Mouse (Mus musculus): ENCODE results near the gene Antxr2. TPM values are rescaled to one million over a fixed set of nuclear protein-coding genes. Genes with fewer than 3 reads are reported as not detected.

Antxr2 gene
- polyA plus RNA-seq, 3 experiments from 2014 or later: 9.8 to 12.6 (median 12.0) TPM

DNA sequence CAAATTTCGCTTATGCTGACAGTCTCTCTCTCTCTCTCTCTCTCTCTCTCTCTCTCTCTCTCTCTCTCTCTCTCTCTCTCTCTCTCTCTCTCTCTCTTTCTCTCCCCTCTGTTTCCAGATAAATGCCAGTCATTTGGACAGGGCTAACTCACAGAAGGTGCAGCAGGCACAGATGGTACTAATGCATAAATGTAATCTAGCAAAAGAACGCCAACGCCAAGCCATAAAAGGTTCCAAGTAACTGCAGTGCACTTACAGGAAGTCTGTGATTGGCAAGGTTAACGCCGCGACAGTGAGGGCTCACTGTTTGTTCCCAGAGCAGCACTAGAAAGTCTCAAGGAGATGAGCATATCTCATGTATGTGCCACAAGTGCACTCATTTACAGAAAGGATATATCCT is 123.4 kb downstream of the Antxr2 start:
- no peak for ATAC-seq

DNA sequence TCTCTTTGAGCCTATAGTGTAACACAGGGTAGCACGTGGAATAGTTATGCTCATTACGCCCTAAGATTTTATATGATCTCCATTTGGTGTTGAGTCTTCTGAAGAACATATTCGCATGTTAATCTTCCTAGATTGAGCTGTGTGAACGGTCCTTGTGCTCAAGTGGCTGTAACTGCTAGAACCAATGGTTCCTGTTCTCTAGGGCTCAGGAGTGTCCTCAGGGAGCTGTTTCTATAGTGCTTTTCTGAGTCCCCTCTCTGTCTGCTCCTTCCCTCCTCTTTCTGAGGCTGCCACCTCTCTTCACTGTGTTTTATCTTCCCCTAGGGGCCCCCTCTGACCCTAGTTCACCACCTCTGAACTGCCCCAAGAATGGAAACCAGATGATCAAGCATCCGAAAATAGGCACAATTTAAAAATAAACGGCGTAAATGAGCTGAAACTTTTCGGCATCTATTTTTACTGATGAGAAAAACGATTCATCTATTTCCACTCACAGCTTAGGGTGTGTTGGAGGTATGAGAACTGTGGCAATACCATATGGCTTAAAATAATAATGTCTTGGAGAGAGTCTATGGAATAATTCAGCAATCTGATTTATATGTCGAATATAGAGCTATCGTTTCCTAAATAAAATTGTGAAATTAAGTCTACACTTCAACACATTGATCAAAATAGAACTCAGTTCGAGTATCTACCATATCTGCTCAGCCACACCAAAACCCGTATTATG is 124.1 kb downstream of the Antxr2 start:
- no peak for ATAC-seq

DNA sequence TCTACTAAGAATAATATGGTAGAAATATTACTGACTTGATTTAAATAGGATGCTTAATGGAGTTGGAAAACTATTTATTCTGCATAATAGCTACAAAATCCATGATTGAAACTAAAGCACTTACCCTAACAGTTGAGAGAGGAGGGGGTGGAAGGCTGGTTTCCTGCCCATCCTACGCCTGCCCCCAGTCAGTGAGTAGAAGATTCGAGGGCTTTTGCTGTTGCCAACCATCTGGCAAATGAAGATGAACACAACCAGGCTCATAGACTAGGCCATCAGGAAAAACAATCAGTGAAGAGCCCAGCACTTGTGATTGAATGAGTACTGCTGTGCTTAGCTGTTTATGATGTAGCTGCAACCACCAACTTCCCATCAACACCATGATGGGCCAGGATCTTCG is 125.0 kb downstream of the Antxr2 start:
- ATAC-seq: no peak

- ATAC-seq: no peak
Observed at GRCm38 (mm10) chr5:97901096-97901495, 129.7 kb downstream of the Antxr2 start.

DNA sequence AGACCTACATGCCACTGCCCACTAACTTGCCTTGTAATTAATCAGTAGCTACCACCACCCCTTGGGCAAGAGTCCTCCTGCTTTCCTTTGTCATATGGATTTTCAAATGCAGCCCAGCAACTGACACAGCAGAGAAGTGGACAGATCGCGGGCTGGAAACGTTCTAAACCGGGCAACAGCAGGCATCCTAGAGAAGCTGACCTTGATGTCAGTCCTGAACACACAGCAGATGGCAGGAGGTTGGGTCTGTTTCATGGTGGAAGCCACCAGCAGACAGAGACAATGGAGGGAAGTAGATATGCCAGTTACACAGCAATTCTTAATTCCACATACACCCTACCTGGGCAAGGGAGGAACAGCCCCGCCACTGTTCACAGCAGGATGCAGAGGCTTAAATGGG is 131.5 kb downstream of the Antxr2 start:
- no peak for ATAC-seq

GRCm38 (mm10) chr5:97885427-97885826 is 145.4 kb downstream of the Antxr2 start:
- no peak for ATAC-seq

DNA sequence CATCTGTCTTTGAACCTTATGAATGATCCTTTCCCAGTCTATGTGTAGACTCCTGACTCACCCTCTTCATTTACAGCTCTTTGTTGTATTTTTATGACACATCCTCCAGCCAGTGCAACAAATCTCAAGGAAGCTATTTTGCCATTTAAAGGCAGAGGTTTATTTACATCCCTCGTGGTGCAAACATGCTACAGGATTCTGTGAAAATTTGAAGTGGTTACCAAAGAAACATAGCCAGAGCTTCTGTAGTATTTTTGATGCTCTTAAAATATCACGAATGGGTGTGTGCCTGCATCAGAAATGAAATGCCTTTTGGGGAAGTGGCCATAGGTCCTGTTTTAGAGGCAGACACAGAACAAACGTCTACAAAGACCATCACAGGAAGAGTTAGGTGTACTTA is 146.7 kb downstream of the Antxr2 start:
- no peak for ATAC-seq

GRCm38 (mm10) chr5:97881421-97881820 is 149.4 kb downstream of the Antxr2 start:
- no peak for ATAC-seq

- no peak for ATAC-seq
Observed at GRCm38 (mm10) chr5:97880115-97880514, 150.7 kb downstream of the Antxr2 start.

DNA sequence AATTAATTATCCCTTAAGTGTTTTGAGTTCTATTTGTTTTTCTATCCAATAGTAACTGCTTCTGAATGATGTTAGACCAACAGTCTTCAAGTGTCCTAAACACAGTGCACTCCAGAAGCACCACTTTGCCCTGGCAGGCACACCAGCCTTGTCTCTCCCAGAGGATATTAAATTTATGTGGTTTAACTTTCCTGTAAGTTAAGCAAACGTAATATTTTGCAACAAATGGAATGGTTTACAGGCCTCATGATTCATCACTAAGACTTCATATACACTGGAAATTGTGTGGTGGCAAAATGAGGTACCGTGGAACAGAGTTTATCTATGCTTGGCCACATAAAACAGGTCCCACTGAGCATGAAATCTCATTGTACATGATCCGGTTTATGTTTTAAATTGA is 152.0 kb downstream of the Antxr2 start:
- no peak for ATAC-seq

- no peak for ATAC-seq
Observed at GRCm38 (mm10) chr5:97878215-97878794, 152.5 kb downstream of the Antxr2 start.

DNA sequence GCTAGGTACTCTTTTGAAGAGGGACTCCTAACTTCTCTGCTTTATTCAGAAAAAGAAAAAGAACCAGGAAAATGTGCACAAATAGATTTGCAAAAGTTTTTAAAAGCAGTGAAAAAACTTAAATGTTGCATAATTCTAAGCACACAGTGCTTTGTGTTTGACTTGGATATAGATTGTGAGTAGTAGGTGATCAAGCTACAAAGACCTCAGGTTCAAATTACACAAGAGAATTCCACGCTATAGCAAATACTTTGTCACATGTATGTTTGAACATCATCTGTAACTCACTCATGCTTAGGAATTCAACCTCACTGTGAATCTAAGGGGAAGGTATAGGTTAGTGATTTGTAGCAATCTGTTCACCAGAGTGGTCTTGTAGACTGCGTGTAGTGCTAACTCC is 153.9 kb downstream of the Antxr2 start:
- ATAC-seq: no peak

DNA sequence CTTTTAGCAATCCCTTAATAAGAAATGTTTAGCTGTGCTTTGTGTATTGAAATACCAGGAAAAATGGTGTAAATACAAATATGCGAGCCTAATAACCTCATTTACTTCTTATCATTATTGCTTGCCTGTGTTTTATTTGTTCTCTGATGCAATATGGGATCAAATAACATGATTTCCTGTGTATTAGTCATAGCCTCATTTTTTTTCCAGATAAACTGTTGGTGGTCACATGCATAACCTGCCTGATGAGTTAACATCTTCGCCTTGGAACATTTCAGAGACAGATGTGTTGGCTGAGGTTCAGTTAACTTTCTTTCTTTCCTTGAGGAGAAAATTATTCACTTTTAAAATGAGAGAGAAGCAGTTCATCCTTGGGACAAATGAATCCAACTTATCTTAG is 162.9 kb downstream of the Antxr2 start:
- ATAC-seq: no peak

- ATAC-seq: no peak
Observed at GRCm38 (mm10) chr5:97866975-97867374, 163.9 kb downstream of the Antxr2 start.

- no peak for ATAC-seq
Observed at GRCm38 (mm10) chr5:97857101-97857500, 173.7 kb downstream of the Antxr2 start.

- ATAC-seq: no peak
Observed at GRCm38 (mm10) chr5:97851981-97852748, 178.7 kb downstream of the Antxr2 start.

- ATAC-seq: no peak
Observed at GRCm38 (mm10) chr5:97847204-97847895, 183.5 kb downstream of the Antxr2 start.

DNA sequence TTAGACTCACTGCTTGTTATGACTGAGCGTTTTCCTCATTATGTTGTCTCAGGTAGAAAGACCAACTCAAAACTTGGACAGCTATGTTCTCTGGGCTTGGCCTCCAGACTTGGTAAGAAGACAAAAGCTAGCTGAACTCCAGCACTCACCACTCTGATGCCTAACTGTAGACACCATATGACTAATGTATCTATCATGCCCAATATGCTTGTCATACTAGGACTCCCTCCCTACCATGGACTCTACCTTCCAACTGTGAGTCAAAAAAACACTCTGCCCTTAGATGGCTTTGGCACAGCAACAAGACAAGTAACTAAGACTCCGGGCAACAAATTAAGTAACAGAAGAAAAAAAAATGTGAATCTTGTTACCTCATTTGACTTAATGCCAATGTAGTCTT is 184.3 kb downstream of the Antxr2 start:
- no peak for ATAC-seq

DNA sequence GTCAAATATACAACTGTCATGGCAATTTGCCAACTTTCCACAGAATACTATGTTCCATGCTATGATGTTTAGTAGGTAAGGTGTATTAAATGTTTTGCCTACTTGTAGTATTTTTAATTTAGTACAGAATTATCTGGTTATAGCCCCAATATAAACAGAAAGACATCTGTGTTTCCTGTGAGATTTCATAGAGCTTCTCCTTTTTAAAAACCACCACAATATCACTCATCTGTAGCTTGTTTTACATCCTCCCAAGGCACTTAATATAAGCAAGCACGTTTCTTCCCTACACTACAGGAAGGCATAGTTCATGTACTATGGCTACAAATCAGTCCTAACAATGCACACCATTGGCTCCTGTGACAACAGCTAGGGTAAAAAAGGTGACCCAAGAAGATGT is 188.8 kb downstream of the Antxr2 start:
- no peak for ATAC-seq

DNA sequence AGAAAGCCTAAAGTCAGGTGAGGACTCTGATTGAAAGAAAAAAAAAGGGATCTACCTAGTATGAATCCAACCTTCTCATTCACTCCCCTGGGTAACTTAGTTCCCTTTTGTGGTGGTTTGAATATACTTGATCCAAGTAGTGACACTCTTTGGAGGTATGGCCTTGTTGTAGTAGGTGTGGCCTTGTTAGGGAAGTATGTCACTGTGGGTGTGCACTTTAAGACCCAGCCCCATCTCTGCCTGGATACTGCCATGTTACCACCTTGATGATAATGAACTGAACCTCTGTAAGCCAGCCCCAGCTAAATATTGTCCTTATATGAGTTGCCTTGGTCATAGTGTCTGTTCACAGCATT is 190.9 kb downstream of the Antxr2 start:
- no peak for ATAC-seq

GRCm38 (mm10) chr5:97839271-97839923 is 191.4 kb downstream of the Antxr2 start:
- ATAC-seq: no peak

GRCm38 (mm10) chr5:97837333-97837732 is 193.5 kb downstream of the Antxr2 start:
- no peak for ATAC-seq

GRCm38 (mm10) chr5:97835418-97835817 is 195.4 kb downstream of the Antxr2 start:
- no peak for ATAC-seq
